Mouse (Mus musculus) urinary bladder, postnatal 14 days (tissue): Measurements from ENCODE around the gene Homer3.

ENCODE experiments used
- DNase-seq: peaks from one replicate; pipeline ENCODE4 v3.0.0; 2021; ENCODE audit warnings: low spot score

Homer3 gene

DNA sequence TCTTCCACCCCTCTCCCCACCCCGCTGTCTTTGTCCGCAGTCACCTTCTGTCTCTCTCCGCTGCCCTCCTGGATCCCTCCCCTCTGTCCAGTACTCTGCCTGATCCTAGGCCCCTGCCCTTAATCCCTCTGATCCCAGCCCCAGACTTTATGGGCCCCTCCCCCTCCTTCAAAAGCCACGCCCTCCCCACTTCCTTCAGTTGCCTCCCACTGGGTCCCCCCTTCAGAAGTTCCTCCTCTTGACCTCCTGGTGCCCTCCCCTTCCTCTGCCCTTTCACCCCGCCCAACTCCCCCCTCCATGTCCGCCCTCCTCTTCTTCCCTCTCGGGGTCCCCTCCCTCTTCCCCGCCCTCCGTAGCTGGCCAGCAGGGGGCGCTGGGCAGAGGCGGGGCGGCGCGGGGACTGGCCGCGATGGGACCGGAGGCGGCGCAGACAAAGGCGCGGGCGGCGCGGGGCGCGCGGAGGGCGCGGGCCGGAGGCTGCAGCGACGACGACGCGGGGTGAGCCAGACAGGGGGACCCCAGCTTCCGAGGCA lies at the start of gene Homer3:
Gene Homer3, plus strand, starts transcription at position 225 of the 533 bp plus-strand sequence.
- DNase-seq, result peak; percentile 91

DNA sequence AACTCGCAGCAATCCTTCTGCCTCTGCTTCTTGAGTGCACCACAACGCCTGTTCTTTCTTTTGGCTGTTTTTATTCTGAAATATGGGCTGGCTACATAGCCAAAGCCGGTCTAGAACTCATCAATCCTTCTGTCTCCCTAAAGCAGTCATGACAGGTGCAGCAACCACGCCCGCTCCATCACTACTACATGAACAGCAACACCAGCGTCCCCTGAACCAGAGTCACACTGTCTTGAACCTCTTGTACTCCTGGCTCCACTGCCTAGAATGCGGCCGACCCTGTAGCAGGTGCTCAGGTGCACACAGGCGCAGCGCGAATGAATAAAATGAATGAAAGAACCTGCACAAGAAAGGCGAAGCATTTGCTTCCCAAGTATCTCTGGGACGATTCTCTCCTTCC lies 49.0 kb upstream of the Homer3 start:
- no peak for DNase-seq

DNA sequence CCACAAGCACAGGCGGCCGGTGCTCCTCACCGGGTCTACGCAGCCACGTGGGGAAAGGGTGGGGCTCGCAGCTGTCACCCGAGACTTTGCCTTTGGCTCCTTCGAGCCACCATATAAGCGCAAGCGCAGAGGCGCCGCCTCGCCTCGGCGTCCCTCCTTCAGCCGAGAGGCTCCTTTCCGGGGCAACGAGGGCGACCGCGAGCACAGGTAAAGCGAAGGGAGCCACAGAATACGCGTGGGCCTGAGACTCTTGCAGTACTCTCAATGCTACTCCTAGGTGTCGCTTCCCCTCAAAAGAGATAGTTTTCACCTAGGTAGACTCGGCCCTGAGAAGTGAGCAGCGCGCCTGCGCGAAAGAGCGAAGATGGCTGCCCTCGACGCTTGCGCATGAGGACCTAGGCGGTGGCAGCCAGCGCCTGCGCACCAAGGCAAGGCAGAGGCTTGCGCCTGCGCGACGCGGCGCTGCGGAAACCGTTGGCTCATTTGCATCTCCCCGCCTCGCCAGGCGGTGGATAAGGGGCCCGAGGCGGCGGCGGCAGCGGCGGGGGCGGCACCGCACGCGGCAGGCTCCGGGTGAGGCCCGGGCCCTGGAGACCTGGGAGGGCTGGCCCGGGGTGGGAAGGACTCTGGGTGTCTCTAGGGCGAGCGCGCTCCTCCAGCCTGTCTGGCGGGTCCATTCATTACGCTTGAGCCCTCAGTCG lies 48.4 kb upstream of the Homer3 start, which contains the start of the genes Sugp2 and Armc6:
Gene Sugp2, plus strand, starts transcription at position 147 of the 701 bp plus-strand sequence.
Gene Armc6, minus strand, starts transcription at position 387 of the 701 bp plus-strand sequence.
- DNase-seq, result peak; percentile 95

DNA sequence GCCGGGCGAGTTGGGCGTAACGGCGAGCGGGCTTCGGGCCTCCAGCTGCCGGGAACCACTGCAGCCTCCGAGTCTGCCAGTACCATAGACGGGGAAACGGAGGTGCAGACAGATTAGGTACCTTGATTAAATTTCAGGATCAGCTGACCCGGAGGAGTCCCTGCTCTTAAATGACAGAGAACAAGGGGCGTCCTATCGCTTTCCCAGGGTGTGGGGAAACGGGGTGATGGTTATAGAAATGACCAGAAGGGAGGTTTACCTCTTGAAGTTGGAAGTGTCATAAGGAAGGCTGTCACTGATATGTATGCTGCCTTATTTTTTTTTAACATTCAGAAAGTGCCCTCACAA lies 47.9 kb upstream of the Homer3 start:
- no peak for DNase-seq

DNA sequence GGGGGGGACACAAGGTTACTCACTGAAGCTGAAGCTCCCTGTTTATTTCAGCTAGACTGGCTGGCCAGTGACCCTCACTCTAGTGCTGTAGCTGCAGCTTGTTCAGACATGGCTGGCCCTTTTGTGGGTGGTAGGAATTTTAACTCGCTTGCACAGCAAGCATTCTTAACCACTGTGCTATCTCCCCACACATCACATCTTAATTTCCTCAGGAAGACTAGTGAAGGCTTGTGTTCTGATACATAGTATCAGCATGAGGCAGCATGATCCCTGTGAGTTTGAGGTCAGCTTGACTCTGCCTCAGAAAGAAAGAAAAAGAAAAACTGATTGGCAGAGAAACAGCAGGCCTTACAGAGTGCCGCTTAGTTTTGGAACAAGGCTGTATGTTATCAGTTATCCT lies 44.8 kb upstream of the Homer3 start:
- DNase-seq, result peak; percentile 53

DNA sequence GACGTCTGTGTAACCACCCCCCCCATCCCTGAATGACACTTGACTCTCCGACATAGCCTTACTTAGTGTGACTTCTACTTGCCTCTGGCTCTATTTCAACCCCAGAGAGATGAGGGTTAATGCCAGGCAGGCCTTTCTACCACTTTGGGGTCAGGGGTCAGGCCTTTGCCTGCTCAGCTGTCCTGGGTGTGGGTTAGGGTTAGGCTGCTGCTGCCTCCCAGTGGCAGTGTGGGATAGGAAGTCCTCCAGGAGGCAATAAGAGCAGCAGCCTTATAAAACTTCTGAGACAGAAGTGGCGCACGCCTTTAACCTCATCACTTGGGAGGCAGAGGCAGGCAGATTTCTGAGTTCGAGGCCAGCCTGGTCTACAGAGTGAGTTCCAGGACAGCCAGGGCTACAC lies 42.0 kb upstream of the Homer3 start:
- no peak for DNase-seq

DNA sequence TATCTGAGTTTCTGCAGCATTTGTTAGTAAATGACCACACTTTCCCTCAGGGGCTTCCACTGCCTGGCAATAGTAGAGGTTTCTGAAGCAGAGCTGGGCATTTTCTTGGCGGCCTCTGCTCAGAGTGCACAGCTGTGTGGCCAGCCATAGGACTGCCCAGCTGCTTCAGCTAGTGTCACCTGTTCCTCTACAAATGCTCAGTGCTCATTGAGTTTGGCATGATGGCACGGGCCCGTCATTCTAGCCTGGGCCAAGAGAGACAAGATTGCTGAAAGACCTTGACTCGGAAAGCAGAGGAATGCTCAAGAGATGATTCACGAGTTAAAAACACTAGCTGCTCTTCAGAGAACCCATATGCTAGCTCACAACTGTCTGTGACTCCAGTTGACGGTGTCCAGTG lies 36.0 kb upstream of the Homer3 start:
- no peak for DNase-seq

DNA sequence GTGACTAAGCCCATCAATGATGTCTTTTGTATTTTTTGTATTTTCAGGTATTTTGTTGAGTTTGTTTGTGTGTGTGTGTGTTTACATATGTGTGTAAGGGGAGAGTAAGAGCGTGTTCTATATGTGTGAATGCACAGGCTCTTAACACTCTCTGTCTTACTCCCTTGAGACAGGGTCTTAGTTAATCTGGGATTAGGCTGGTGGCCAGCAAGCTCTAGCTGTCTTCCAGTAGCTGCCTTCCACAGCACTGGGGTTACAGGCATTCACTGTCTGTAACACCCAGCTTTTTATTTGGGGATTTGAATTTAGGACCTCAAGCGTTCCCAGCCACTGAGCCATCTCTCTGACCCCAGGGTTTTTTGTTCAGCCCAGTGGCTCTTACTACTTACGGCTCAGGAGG lies 34.8 kb upstream of the Homer3 start:
- DNase-seq, result no peak

DNA sequence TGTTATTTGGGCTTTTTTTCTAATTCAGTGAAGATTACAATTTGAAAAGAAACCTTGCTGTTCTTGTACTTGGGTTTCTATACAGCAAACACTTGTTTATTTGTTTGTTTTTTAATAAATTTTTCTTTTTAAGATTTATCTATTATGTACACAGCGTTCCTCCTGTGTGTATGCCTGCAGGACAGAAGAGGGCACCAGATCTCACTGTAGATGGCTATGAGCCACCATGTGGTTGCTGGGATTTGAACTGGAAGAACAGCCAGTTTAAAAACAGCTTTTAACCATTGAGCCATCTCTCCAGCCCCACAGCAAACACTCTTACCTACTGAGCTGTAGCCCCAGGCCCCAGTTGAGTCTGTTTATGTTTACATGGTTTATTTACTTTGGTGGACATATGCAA lies 28.0 kb upstream of the Homer3 start:
- DNase-seq, result no peak

DNA sequence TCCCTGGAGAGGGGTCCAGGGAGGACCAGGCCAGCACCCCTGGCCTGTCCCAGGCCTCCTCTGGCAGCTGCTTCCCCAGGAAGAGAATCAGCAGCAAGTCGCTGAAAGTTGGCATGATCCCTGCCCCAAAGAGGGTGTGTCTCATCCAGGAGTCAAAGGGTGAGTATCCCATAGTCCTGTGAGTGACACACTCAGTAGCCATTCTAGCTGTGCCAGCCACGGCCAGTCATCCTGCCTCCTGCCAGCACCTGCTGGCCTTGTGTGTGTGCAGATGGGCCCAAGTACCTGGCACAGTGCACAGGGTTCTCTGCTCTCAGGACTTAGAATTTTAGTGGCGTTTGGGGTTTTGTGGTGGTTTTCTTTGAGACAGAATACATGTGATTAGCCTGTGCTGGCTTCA lies 25.2 kb upstream of the Homer3 start:
- no peak for DNase-seq

DNA sequence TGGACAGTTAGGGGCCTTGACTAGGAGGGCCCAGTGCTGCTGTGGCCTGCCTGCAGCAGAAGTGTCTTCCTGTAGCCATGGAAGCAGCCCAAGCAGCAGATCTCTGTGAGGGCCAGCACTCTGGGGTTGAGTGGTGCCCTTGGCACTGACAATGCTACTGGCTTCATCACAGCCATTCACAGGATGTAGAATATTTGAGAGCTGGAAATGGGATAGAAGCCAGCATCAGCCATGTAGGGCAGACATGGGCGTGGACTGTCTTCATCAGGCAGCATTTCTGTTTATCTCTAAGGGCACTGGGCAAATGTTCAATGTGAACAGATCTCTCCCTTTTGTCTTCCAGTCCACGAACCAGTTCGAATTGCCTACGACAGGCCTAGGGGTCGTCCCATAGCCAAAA lies 24.0 kb upstream of the Homer3 start:
- DNase-seq, result no peak

DNA sequence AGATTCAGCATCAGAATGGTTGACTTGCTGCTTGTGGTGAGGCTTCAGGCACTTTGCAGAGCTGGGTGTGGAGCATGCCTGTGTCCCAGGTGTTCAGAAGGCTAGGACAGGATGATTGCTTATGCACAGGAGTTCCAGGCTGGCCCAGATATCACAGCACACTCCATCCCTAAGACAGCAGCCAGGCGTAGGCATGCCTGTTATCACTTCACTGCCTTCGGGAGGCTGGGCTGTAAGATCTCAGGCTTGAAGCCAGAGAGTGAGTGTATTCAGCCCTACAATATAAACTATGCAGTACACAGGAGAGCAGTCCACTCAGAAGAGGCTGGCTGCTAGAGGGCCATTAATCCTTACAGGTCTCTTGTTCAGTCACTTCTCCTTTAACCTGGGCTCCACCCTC lies 23.6 kb upstream of the Homer3 start:
- no peak for DNase-seq

DNA sequence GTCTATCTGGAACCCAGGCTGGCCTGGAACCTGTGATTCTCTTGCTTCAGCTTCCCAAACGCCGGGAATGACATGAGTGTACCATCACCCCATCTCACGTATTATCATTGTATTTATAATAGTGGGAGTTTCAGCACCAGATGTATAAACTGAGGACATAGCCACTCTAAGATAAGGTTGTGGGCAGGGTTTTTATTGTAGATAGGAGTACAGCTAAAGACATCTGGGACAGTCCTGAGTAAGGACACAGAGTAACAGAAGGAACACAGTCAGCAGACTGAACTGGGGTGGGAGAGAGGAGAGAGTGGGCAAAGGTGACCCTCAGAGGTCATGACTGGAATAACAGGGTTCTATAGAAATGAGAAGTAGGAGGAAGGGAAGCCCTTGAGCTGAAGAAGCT lies 15.0 kb upstream of the Homer3 start:
- DNase-seq, result no peak

DNA sequence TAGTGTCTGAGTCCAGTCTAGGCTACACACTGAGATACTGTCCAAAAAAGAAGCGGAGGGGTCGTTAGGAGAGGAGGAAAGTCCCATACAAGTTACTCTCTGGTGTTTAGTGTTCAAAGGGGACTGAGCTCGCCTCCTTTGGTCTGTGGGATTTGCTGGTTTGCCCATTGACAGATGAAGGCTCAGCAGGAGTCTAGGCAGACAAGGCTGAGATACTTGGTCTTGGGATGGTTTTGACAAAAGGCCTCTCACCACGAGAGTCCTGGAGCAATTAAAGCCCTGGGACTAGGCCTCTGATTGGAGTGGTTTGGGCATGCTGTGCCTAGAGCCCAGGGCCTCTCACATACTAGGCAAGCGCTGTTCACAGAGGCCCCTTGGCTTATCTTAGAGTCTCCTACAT lies 14.3 kb upstream of the Homer3 start:
- DNase-seq, result no peak

DNA sequence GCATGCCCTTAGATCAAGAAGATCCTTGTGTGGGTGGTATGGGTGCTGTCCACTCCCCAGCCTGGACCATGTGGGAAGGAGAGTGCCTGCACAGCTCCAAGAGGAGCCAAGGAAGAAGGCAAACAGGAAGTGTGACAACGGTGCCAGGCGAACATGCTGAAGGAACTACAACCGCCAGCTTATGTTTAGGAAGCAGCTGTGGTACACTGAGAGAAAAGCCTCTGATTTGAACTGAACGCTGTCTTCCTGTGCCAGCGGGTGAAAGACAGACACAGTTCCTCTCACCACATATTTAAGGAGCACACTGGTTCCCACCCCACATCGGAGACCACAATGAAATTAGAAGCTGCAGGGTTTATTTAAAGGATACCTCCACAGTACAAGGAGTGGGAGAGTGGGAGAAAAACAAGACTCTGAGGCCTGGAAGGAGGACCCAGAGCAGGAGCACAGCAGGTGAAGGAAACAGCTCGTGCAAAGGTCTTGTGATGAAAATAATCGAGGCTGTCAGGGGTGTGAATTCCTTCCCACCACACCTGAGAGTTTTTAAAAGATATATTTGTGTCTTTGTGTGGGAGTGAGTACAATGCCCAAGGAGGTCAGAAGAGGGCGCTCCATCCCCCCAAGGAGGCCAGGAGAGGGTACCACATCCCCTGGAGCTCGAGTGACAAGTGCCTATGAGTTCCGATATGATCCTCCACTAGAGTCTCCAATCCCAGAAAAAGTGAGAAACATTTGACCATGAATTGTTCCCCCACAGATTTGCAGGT lies 13.6 kb upstream of the Homer3 start:
- no peak for DNase-seq

DNA sequence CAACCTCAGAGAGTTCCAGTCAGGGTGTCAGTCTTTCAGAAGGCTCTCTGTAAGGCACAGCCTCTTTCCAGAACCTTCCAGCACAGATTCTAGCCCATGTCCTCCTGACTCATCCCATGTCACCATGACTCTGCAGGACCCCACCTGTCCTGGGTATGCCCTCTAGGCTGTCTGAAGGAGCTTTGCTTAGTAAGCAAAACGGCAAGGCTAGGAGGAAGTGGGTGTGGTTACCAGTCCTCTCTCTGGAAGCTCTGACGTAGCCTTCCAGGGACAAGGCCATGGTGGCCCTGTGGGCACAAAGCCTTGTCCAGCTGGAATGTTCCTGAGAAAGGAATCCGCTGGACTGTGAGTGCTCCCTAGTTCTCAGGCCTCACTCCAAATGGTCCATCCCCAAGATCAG lies 9.7 kb upstream of the Homer3 start:
- no peak for DNase-seq

DNA sequence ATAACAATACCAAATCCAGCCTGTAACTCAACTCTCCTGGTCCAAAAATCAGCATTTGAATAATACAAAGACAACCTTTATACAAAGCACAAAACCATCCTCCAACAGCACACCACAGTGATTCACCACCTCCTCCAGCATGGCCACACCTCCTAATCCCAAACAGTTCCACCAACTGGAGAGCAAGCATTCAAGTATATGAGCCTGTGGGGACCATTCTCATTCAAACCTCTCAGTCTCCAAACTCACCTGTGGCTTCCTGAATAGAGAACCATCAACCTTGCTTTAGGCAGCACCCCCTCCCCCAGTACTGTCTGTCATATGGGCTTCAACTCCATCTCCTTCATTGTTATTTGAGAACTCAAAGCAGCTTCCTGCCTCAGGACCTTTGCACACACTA lies 8.3 kb upstream of the Homer3 start:
- no peak for DNase-seq

DNA sequence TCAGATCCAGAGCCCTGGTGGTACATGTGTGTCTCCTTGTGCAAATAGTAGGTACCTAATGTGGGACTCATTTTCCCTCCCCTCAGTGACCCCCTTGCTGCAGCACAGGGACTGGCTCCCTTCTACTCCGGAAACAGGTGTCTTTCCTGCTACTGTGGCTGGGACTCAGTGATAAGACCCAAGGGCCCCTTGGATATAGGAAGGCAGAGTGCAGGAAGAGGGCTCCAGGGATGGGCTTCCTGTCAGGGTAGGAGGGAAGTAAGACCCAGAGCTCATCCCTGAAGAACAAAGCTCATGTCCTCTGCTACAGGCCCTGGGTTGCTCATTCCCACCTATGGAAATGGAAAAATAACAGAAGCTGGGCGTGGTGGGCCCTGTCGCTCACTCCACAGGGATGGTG lies 6.2 kb upstream of the Homer3 start:
- no peak for DNase-seq

DNA sequence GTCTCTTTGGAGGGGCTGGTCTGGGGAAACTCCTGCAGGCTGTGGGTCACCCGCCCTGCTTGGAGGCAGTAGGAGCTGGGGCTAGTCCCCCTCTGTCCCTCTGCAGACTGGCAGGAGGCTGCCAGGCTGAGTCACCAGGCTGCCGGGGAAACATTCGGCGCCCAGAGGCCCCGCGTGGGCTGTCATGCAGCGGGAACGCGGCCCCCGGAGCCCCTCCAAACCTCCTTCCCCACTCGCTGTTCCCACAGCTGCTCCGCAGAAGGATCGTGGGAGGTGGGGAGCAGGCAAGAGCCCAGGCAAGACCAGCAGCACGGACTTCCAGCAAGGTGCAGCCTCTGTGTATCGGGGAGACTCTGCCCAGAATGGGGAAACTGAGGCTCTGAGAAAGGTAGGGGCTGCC lies 4.5 kb upstream of the Homer3 start:
- no peak for DNase-seq

DNA sequence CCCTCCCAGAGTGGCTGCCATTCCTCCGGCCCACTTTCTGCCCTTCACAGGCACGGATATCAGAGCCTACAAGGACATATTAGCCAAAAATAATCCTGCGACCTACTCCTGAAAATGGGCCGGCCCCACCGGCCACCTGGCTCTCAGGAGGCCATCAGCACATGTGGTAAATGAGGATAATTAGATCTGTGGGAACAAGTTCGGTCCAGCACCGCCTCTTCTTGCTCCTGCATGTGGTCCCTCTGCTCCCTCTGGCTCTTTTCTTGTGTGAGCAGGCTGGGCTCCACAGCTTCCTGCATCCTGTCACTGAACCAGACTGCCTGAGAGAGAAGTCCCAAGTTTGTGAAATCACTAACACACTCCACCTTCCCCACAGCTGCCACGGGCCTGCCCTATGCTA lies 3.4 kb upstream of the Homer3 start:
- no peak for DNase-seq

DNA sequence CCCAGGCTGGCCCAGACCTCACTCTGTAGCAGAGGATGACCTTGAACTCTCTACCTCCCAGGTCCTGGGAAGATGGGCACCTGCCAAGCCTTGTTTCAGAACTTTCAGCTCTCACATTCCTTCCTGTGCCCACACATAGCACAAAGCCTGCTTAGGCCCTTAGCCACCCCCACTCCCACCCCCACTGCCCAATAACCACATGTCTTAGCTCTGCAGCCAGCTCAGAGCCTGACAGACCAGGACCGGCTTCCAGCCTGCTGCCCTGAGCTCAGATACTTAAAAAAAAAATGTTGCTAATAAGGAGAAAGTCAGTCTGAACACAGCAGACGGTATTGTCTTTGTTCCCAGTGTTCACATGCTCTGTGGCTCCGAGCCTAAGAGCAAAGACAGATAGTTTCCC lies 1.6 kb upstream of the Homer3 start:
- no peak for DNase-seq

DNA sequence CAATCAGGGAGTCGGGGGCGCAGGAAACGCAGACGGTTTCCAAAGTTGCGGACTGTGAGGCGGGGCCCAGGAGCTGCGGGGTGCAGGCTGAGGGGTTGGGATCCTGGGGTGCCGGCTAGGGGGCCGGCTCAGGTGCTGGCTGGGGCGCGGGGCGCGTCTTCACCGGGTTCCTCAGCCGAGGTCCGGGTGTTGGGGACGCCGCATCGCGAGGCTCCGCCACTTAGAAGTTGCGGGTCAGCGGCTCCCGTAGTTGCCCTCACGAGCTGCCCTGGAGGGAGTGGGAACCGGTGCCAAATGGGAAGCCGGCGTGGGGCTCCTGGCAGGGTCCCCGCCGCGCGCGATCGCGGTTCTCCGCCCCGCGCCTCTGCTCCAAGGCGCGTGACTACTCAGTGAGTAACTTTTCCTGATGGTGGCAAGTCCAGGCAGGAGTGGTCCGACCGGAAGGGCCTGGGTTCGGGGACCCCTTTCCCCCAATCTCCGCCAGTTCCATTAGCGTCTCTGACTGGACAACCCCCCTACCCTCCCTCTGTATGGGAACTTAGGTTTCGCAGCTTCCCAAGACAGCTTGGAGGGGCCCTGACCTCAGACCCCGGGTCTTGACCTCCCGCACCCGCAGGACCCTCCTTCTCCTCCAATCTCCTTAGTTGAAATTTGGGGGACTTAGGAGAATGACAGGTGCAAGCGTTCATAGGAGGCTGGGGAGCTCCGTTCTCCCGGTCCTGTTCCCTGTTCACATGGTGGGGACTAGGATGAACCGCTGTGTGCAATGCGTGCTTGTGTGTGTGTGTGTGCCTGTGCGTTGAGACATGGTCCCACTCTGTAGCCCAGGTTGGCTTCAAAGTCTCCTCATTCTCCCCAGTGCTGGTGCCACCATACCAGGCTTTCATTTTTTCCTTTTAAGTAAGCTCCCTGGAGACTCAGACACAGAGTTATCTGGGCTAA lies 780 bp downstream of the Homer3 start:
- peak; percentile 49 for DNase-seq
